Mouse (Mus musculus) thymus, postnatal 0 days (tissue): ENCODE measurements around the gene Abhd17a. TPM values are rescaled to one million over a fixed set of nuclear protein-coding genes. Genes with fewer than 3 reads are reported as not detected.
"Not testable (repeated sequence)": the region's sequence is repeated elsewhere in the genome, so short reads cannot be mapped to it uniquely, and the experiment has no call there.

Experiments used
- DNase-seq: peaks from one replicate; pipeline ENCODE4 v3.0.0-alpha.2; 2015; ENCODE audit warnings: low spot score
- polyA plus RNA-seq: library from polyadenylated mRNA; unstranded; fragments of >200 nt; fragmentation: Nextera tagmentation; extraction: Ambion mirVana; gene quantifications from 2 replicates; pipeline ENCODE4 v1.2.1, GENCODE M21; 2015

The Abhd17a gene
- polyA plus RNA-seq, 1 experiment from 2014 or later: 118 TPM

GRCm38 (mm10) chr10:80609269-80609924 is 19.3 kb upstream of the Abhd17a start:
- no peak for DNase-seq

GRCm38 (mm10) chr10:80608435-80608834 is 18.3 kb upstream of the Abhd17a start:
- DNase-seq: no peak

- DNase-seq: no peak
These were observed 16.7 kb upstream of the Abhd17a start for GRCm38 (mm10) chr10:80606737-80607350.

GRCm38 (mm10) chr10:80606306-80606705 is 16.2 kb upstream of the Abhd17a start:
- peak; percentile 55 for DNase-seq

- DNase-seq: not testable (repeated sequence)
These were observed 15.6 kb upstream of the Abhd17a start, which contains the start of gene Gm49322 for GRCm38 (mm10) chr10:80605721-80606120. Gene Gm49322 (plus strand): TSS chr10:80606021.

- DNase-seq: no peak
These were observed 14.8 kb upstream of the Abhd17a start for GRCm38 (mm10) chr10:80604988-80605387.

- DNase-seq: no peak
These were observed 13.9 kb upstream of the Abhd17a start for GRCm38 (mm10) chr10:80604001-80604509.

GRCm38 (mm10) chr10:80603364-80603763 is 13.2 kb upstream of the Abhd17a start:
- DNase-seq: no peak

- peak; percentile 97 for DNase-seq
These were observed 12.7 kb upstream of the Abhd17a start, which contains the start of the genes Scamp4 and Adat3 for GRCm38 (mm10) chr10:80602698-80603325. Gene Scamp4 (plus strand): TSS chr10:80602872. Gene Adat3 (plus strand): TSS chr10:80602880.

- DNase-seq: no peak
These were observed 6.2 kb upstream of the Abhd17a start for GRCm38 (mm10) chr10:80596318-80596717.

GRCm38 (mm10) chr10:80589127-80589878 is 838 bp downstream of the Abhd17a start:
- DNase-seq: no peak

- no peak for DNase-seq
These were observed 2.9 kb downstream of the Abhd17a start for GRCm38 (mm10) chr10:80587305-80587657.

GRCm38 (mm10) chr10:80586407-80587304 is 3.5 kb downstream of the Abhd17a start:
- no peak for DNase-seq

GRCm38 (mm10) chr10:80585581-80585980 is 4.6 kb downstream of the Abhd17a start:
- no peak for DNase-seq

- DNase-seq: peak; percentile 73
These were observed 5.2 kb downstream of the Abhd17a start for GRCm38 (mm10) chr10:80584642-80585552.

GRCm38 (mm10) chr10:80584045-80584488 is 6.1 kb downstream of the Abhd17a start:
- no peak for DNase-seq

- no peak for DNase-seq
These were observed 7.1 kb downstream of the Abhd17a start for GRCm38 (mm10) chr10:80583047-80583446.

- peak; percentile 85 for DNase-seq
These were observed 11.2 kb downstream of the Abhd17a start for GRCm38 (mm10) chr10:80578911-80579310.

GRCm38 (mm10) chr10:80578131-80578750 is 11.9 kb downstream of the Abhd17a start:
- peak; percentile 88 for DNase-seq
